ENCODE assay signal across 7 mouse cellular contexts in genomic region chr9:64638250-64638649, GRCm38 (mm10).
A peak's percentile ranks its signal among the peaks of the same experiment; 100 is the strongest.
DNase-seq lines count a peak whose midpoint lies in the region; ATAC-seq and TF ChIP-seq lines count a peak whose summit lies in the region.

No protein-coding gene starts in this region.

- H3K9me3 ChIP-seq in ES-E14 (ENCODE audit: control insufficient read depth, insufficient read depth, low read depth, low read length), result no peaks in the 10 kb centered on the region
- no peaks in the 10 kb centered on the region for H3K9me3 ChIP-seq in forebrain, embryonic 14.5 days (replicated peaks; ENCODE audit: control insufficient read depth, low read length)
- no peaks in the 10 kb centered on the region for H3K9me3 ChIP-seq in hindbrain, embryonic 12.5 days (replicated peaks)
- H3K9me3 ChIP-seq in limb, embryonic 13.5 days, result no peaks in the 10 kb centered on the region
- no peaks in the 10 kb centered on the region for H3K9me3 ChIP-seq in midbrain, embryonic 14.5 days (ENCODE audit: control insufficient read depth, low read length)

- H3K27ac ChIP-seq in ES-E14 (ENCODE audit: insufficient read depth, low read depth, low read length, poor library complexity, severe bottlenecking), result no peak overlapping the region
- H3K27ac ChIP-seq in forebrain, embryonic 14.5 days (ENCODE audit: low read depth, low read length), result no peak overlapping the region
- H3K27ac ChIP-seq in hindbrain, embryonic 12.5 days, result no peak overlapping the region
- no peak overlapping the region for H3K27ac ChIP-seq in limb, embryonic 13.5 days
- H3K27ac ChIP-seq in midbrain, embryonic 14.5 days (replicated peaks; ENCODE audit: low read depth, low read length), result no peak overlapping the region

- in situ Hi-C loops in ES-E14 (cut with MboI; ENCODE audit: low sequenced_read_pairs in 2 of 2, unreplicated experiment in 2 of 2), result no loop called here

- H3K9ac ChIP-seq in ES-E14 (ENCODE audit: insufficient read depth, low read depth, low read length, poor library complexity, severe bottlenecking), result no peak overlapping the region
- no peak overlapping the region for H3K9ac ChIP-seq in forebrain, embryonic 14.5 days (ENCODE audit: low read length)
- H3K9ac ChIP-seq in hindbrain, embryonic 12.5 days, result no peak overlapping the region
- no peak overlapping the region for H3K9ac ChIP-seq in limb, embryonic 13.5 days
- no peak overlapping the region for H3K9ac ChIP-seq in midbrain, embryonic 14.5 days (replicated peaks; ENCODE audit: low read length)

- peak overlapping the region; percentile 26; the same call in 1 of the 2 replicates for H3K4me2 ChIP-seq in forebrain, embryonic 14.5 days (ENCODE audit: low read length)
- H3K4me2 ChIP-seq in hindbrain, embryonic 12.5 days (replicated peaks), result peak overlapping the region; percentile 48
- H3K4me2 ChIP-seq in limb, embryonic 13.5 days (replicated peaks), result peak overlapping the region; percentile 67
- H3K4me2 ChIP-seq in midbrain, embryonic 14.5 days (ENCODE audit: low read length), result peak overlapping the region; percentile 42

- H3K4me1 ChIP-seq in ES-E14 (ENCODE audit: control insufficient read depth in 2 of 2, insufficient read depth in 2 of 2, low read length in 2 of 2, poor library complexity in 1 of 2), result peaks cover 0 to 3% of the 10 kb centered on the region in 2 experiments; a peak in 1 of 4 replicates
- H3K4me1 ChIP-seq in forebrain, embryonic 14.5 days (ENCODE audit: control insufficient read depth, insufficient read depth, low read length), result peaks cover 13% of the 10 kb centered on the region
- peaks cover 25% of the 10 kb centered on the region for H3K4me1 ChIP-seq in hindbrain, embryonic 12.5 days
- peaks cover 6% of the 10 kb centered on the region for H3K4me1 ChIP-seq in limb, embryonic 13.5 days
- peaks cover 11% of the 10 kb centered on the region; the same call in 1 of the 2 replicates for H3K4me1 ChIP-seq in midbrain, embryonic 14.5 days (ENCODE audit: control insufficient read depth, insufficient read depth, low read length)

- DNase-seq in ES-E14 (ENCODE audit: low read depth, low spot score), result no peak
- peak; percentile 22 to 28 for DNase-seq in adrenal gland, adult 18-20 months (ENCODE audit: low spot score in 2 of 2)
- peak; percentile 63 for DNase-seq in forebrain, embryonic 14.5 days (ENCODE audit: low spot score)
- peak; percentile 61 for DNase-seq in midbrain, embryonic 14.5 days
- DNase-seq in layer of hippocampus, adult 9-11 months, result no peak

- no peaks in the 10 kb centered on the region for H3K36me3 ChIP-seq in ES-E14 (ENCODE audit: control insufficient read depth, insufficient read depth, low read length, poor library complexity, severe bottlenecking)
- no peaks in the 10 kb centered on the region for H3K36me3 ChIP-seq in forebrain, embryonic 14.5 days (ENCODE audit: control insufficient read depth, insufficient read depth, low read length)
- no peaks in the 10 kb centered on the region for H3K36me3 ChIP-seq in hindbrain, embryonic 12.5 days
- H3K36me3 ChIP-seq in limb, embryonic 13.5 days, result no peaks in the 10 kb centered on the region
- H3K36me3 ChIP-seq in midbrain, embryonic 14.5 days (ENCODE audit: control insufficient read depth, insufficient read depth, low read length), result no peaks in the 10 kb centered on the region

- no peaks in the 10 kb centered on the region for H3K27me3 ChIP-seq in forebrain, embryonic 14.5 days (replicated peaks; ENCODE audit: control insufficient read depth, insufficient read depth, low read length)
- H3K27me3 ChIP-seq in hindbrain, embryonic 12.5 days, result peaks cover 31% of the 10 kb centered on the region; the same call in 1 of the 2 replicates
- peaks cover 25% of the 10 kb centered on the region for H3K27me3 ChIP-seq in limb, embryonic 13.5 days
- no peaks in the 10 kb centered on the region for H3K27me3 ChIP-seq in midbrain, embryonic 14.5 days (ENCODE audit: control insufficient read depth, insufficient read depth, low read length)

- ATAC-seq in forebrain, embryonic 14.5 days, result peak; percentile 34
- peak; percentile 48; the same call in 1 of the 2 replicates for ATAC-seq in hindbrain, embryonic 12.5 days (ENCODE audit: low FRiP score)
- ATAC-seq in limb, embryonic 13.5 days (ENCODE audit: low FRiP score, low read depth), result no peak
- no peak for ATAC-seq in midbrain, embryonic 14.5 days (ENCODE audit: low FRiP score, low TSS enrichment)

- WGBS in forebrain, embryonic 14.5 days, result 4% methylated on average over 22 of the region's 22 CpGs
- WGBS in hindbrain, embryonic 12.5 days, result 3% methylated on average over 22 of the region's 22 CpGs
- WGBS in limb, embryonic 13.5 days, result 2% methylated on average over 22 of the region's 22 CpGs
- WGBS in midbrain, embryonic 14.5 days, result 2% methylated on average over 22 of the region's 22 CpGs

- peak overlapping the region; percentile 49 to 56 for H3K4me3 ChIP-seq in ES-E14 (ENCODE audit: insufficient read depth in 1 of 2, low read depth in 1 of 2, low read length in 2 of 2, poor library complexity in 1 of 2, severe bottlenecking in 1 of 2)
- H3K4me3 ChIP-seq in forebrain, embryonic 14.5 days (ENCODE audit: low read depth, low read length), result no peak overlapping the region
- no peak overlapping the region for H3K4me3 ChIP-seq in hindbrain, embryonic 12.5 days
- H3K4me3 ChIP-seq in limb, embryonic 13.5 days, result peak overlapping the region; percentile 34
- no peak overlapping the region for H3K4me3 ChIP-seq in midbrain, embryonic 14.5 days (replicated peaks; ENCODE audit: low read depth, low read length)

TF ChIP-seq in ES-E14, 5 proteins besides CTCF, POLR2A, EP300 and RAD21:
- TF ChIP-seq CHD2 (IDR thresholded peaks at IDR 0.05; ENCODE audit: low read depth, low read length) (no peak), MAFK (IDR thresholded peaks at IDR 0.05; ENCODE audit: insufficient read depth, low read depth, low read length) (no peak), ZC3H11A (IDR thresholded peaks at IDR 0.05; ENCODE audit: borderline replicate concordance, low read depth, low read length) (no peak), HCFC1 (IDR thresholded peaks at IDR 0.05; ENCODE audit: borderline replicate concordance, insufficient read depth, low read length) (no peak), ZNF384 (IDR thresholded peaks at IDR 0.05; ENCODE audit: low read depth, low read length) (no peak)
TF ChIP-seq in ES-E14: peak in this region for 0.

Comparison
In these comparisons a context has a peak if more than half of its experiments do, and no peak if none do; other contexts are left out.
1. DNase-seq: peak in adrenal gland, adult 18-20 months (2 of 2), forebrain, embryonic 14.5 days (single experiment) and midbrain, embryonic 14.5 days (single experiment); none in ES-E14 (single experiment) and layer of hippocampus, adult 9-11 months (single experiment).
2. H3K4me3 ChIP-seq: peak in ES-E14 (2 of 2) and limb, embryonic 13.5 days (single experiment); none in forebrain, embryonic 14.5 days (single experiment), hindbrain, embryonic 12.5 days (single experiment) and midbrain, embryonic 14.5 days (single experiment).
3. ATAC-seq: peak in forebrain, embryonic 14.5 days (single experiment) and hindbrain, embryonic 12.5 days (single experiment); none in limb, embryonic 13.5 days (single experiment) and midbrain, embryonic 14.5 days (single experiment).
4. Peak in every context shown above with its lines, with median percentiles within 50 percentile points of each other: H3K4me2 ChIP-seq.